Mouse (Mus musculus): ENCODE measurements at regions not wholly inside any gene's neighbourhood (a gene's known extent, or its start where the extent isn't known, plus 50 kb on each side); places are given as distances from the start of the nearest gene placed in this dataset.

GRCm38 (mm10) chrX:16421159-16421558, 101.5 kb upstream of the Cypt1 start:
- DNase-seq (ENCODE audit: low spot score in 2 of 2): no peak

- no peak for DNase-seq (ENCODE audit: low spot score in 2 of 2)
Measured at GRCm38 (mm10) chrX:16421663-16422062, 101.0 kb upstream of the Cypt1 start.

GRCm38 (mm10) chrX:16438088-16438487, 84.6 kb upstream of the Cypt1 start:
- DNase-seq (ENCODE audit: low spot score in 2 of 2): no peak

GRCm38 (mm10) chrX:16450496-16451078, 72.1 kb upstream of the Cypt1 start:
- peak; percentile 2 to 10 for DNase-seq (ENCODE audit: low spot score in 2 of 2)
